24 mouse cellular contexts compared by ENCODE assay signal in the genomic region with DNA sequence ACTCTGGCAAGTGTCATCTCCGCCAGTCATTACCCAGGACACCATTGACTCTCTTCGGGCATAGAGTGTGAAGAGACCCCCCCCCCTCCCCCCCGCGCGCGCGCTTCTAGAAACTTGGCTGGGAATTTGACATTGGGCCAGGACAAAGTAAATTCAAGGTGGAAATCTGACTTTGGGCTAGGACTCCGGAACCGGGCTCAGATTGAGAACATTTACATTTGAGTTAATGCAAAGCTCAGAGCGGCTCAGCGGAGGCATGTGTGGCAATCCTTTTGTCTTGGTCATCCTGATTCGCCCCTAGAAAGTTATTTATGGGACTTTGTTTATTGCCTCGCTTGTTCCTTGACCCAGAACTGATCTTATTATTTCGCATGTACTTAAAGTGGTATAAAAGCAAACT. TPM values are rescaled to one million over a fixed set of nuclear protein-coding genes. Genes with fewer than 3 reads are reported as not detected.
"Had no signal": no experiment of that assay in that cellular context is flagged by ENCODE, and none has a peak within 500 bp of the region (broad histone marks: within the 10 kb centered on the region; RNA-seq: fewer than 3 reads in every experiment).

No protein-coding gene starts in this region.

- H3K4me1 ChIP-seq: liver, embryonic 12.5 days; liver, embryonic 15.5 days; lung, embryonic 15.5 days; midbrain, embryonic 13.5 days; neural tube, embryonic 13.5 days had no signal

- H3K9me3 ChIP-seq: limb, embryonic 13.5 days; liver, embryonic 12.5 days; liver, embryonic 15.5 days; lung, embryonic 15.5 days; midbrain, embryonic 13.5 days; neural tube, embryonic 13.5 days had no signal

- DNase-seq: kidney, adult 2 months; kidney, postnatal 36 days; left cerebral cortex, postnatal 4 days; liver; lung, adult 18-20 months; lung, postnatal 10 days; lung, postnatal 36 days; retina, postnatal 1 day; right cerebral cortex, postnatal 25 days; spleen, adult 18-20 months; thymus, adult 18-20 months; thymus, postnatal 4 days had no signal

- H3K4me2 ChIP-seq: limb, embryonic 13.5 days; liver, embryonic 12.5 days; liver, embryonic 15.5 days; lung, embryonic 15.5 days; midbrain, embryonic 13.5 days; neural tube, embryonic 13.5 days had no signal

- ATAC-seq: liver, embryonic 12.5 days; midbrain, embryonic 13.5 days; midbrain, embryonic 16.5 days had no signal

- H3K9ac ChIP-seq: limb, embryonic 13.5 days; liver, embryonic 12.5 days; liver, embryonic 15.5 days; lung, embryonic 15.5 days; midbrain, embryonic 13.5 days; neural tube, embryonic 13.5 days had no signal

- H3K4me3 ChIP-seq: limb, embryonic 13.5 days; liver, embryonic 12.5 days; liver, embryonic 15.5 days; lung, embryonic 15.5 days; megakaryocyte, embryonic 14.5 days; midbrain, embryonic 13.5 days; myocyte; neural tube, embryonic 13.5 days had no signal

- H3K36me3 ChIP-seq: limb, embryonic 13.5 days; liver, embryonic 12.5 days; liver, embryonic 15.5 days; lung, embryonic 15.5 days; midbrain, embryonic 13.5 days; neural tube, embryonic 13.5 days had no signal

- H3K27ac ChIP-seq: kidney, postnatal 0 days; limb, embryonic 13.5 days; liver, embryonic 12.5 days; liver, embryonic 15.5 days; lung, embryonic 15.5 days; midbrain, embryonic 13.5 days; neural tube, embryonic 13.5 days had no signal

RNA-seq across cellular contexts. Expression of gene Actrt2, which starts 14.6 kb away (rescaled TPM):
- polyA plus RNA-seq: kidney, embryonic 14.5 days; kidney, postnatal 0 days; limb, embryonic 13.5 days; liver, embryonic 12.5 days; liver, embryonic 15.5 days; lung, embryonic 15.5 days; midbrain, embryonic 13.5 days; midbrain, embryonic 16.5 days; myocyte; neural tube, embryonic 13.5 days; stomach, embryonic 16.5 days had no signal

RNA-seq across cellular contexts. Expression of gene Prdm16, which starts 45.6 kb away (rescaled TPM):
- polyA plus RNA-seq: myocyte had no signal
